Mouse (Mus musculus) kidney, adult 2 months (tissue): ENCODE results near the gene Rab2b. TPM values are rescaled to one million over a fixed set of nuclear protein-coding genes. Genes with fewer than 3 reads are reported as not detected.
A peak's percentile ranks its signal among the peaks of the same experiment; 100 is the strongest.

ENCODE experiments used
- DNase-seq: peaks from one replicate; pipeline ENCODE4 v3.0.0; 2021
- H3K27ac ChIP-seq: fragments of 200-500 bp; 2 replicates; pipeline ENCODE4 v1.5.1; 2012; ENCODE audit warnings: low read depth, low read length, control low read depth, inconsistent platforms; ENCODE audit not compliant: insufficient read depth
- H3K27me3 ChIP-seq: fragments of 200-500 bp; replicated peaks from 2 replicates; pipeline ENCODE4 v1.6.1; 2012; ENCODE audit warnings: mild to moderate bottlenecking, moderate library complexity, low read length, inconsistent platforms; ENCODE audit not compliant: control insufficient read depth, insufficient read depth
- H3K36me3 ChIP-seq: fragments of 200-500 bp; 2 replicates; pipeline ENCODE4 v1.6.1; 2012; ENCODE audit warnings: mild to moderate bottlenecking, moderate library complexity, low read length, inconsistent platforms; ENCODE audit not compliant: control insufficient read depth, insufficient read depth
- H3K4me1 ChIP-seq: fragments of 200-500 bp; 2 replicates; pipeline ENCODE4 v1.6.1; 2011; ENCODE audit warnings: low read length; ENCODE audit not compliant: control insufficient read depth, insufficient read depth
- H3K4me3 ChIP-seq: fragments of 200-500 bp; 2 replicates; pipeline ENCODE4 v1.5.1; 2011; ENCODE audit warnings: mild to moderate bottlenecking, low read depth, low read length, control low read depth; ENCODE audit not compliant: insufficient read depth
- CTCF ChIP-seq: fragments of 200-500 bp; conservative IDR thresholded peaks from 2 replicates; pipeline ENCODE4 v1.5.1; 2011; ENCODE audit warnings: low read depth, mild to moderate bottlenecking, control low read depth, low read length, moderate library complexity, mixed read lengths; ENCODE audit not compliant: insufficient read depth, insufficient read length
- POLR2A ChIP-seq: fragments of 200-500 bp; IDR thresholded peaks from one replicate; pipeline ENCODE4 v1.6.1; 2011; ENCODE audit warnings: low read depth, low read length, control low read depth
- whole genome bisulfite sequencing: fragments of 180-500 bp; shearing (Covaris S2); methylation state at CpG from one replicate; pipeline ENCODE4 v1.1.7; 2018; 5-methylcytosine and 5-hydroxymethylcytosine counted together
- polyA plus RNA-seq: library from polyadenylated mRNA; depleted of rRNA; stranded (reverse); fragments of >200 nt; gene quantifications from 2 replicates; pipeline ENCODE4 v1.2.3, GENCODE M21; 2012

The Rab2b gene
- polyA plus RNA-seq, 1 experiment = 8.4 TPM

- Histone ChIP-seq H3K4me1 (peaks cover 8% of the 10 kb centered on the region), H3K27ac (peak within 1 kb of the TSS; percentile 28), H3K36me3 (no peaks in the 10 kb centered on the region), H3K4me3 (peak within 1 kb of the TSS; percentile 88), H3K27me3 (no peaks in the 10 kb centered on the region)
- under 1% methylated on average over 54 of the region's 54 CpGs for WGBS
- peak; percentile 58 for TF ChIP-seq POLR2A
- TF ChIP-seq CTCF = peak; percentile 72
- peak; percentile 99 for DNase-seq
Observed at GRCm38 (mm10) chr14:52257484-52258213, 21.7 kb downstream of the Rab2b start, which contains the start of gene Chd8. Chd8 (minus strand) TSS chr14:52257780.

GRCm38 (mm10) chr14:52256311-52257175 lies 22.8 kb downstream of the Rab2b start:
- H3K36me3 ChIP-seq = no peaks in the 10 kb centered on the region
- H3K4me3 ChIP-seq = peak overlapping the region; percentile 88
- TF ChIP-seq CTCF = no peak
- no peak for TF ChIP-seq POLR2A
- H3K4me1 ChIP-seq = peaks cover 8% of the 10 kb centered on the region
- peak overlapping the region; percentile 28 for H3K27ac ChIP-seq
- H3K27me3 ChIP-seq = no peaks in the 10 kb centered on the region
- 6% methylated on average over 18 of the region's 18 CpGs for WGBS
- peak; percentile 33 for DNase-seq

- DNase-seq = no peak
- TF ChIP-seq CTCF = no peak
- TF ChIP-seq POLR2A = no peak
- WGBS = 76% methylated on average over 4 of the region's 4 CpGs
- Histone ChIP-seq H3K36me3 (no peaks in the 10 kb centered on the region), H3K4me1 (peaks cover 6% of the 10 kb centered on the region; the same call in 1 of the 2 replicates), H3K27me3 (no peaks in the 10 kb centered on the region), H3K27ac (no peak overlapping the region), H3K4me3 (no peak overlapping the region)
Observed at GRCm38 (mm10) chr14:52246129-52246528, 33.2 kb downstream of the Rab2b start.

- TF ChIP-seq CTCF = no peak
- TF ChIP-seq POLR2A = no peak
- Histone ChIP-seq H3K27me3 (no peaks in the 10 kb centered on the region), H3K36me3 (no peaks in the 10 kb centered on the region), H3K27ac (peak overlapping the region; percentile 26; the same call in 1 of the 2 replicates), H3K4me3 (peak overlapping the region; percentile 90), H3K4me1 (peaks cover 6% of the 10 kb centered on the region; the same call in 1 of the 2 replicates)
- DNase-seq = no peak
- WGBS = 10% methylated on average over 7 of the region's 7 CpGs
Observed at GRCm38 (mm10) chr14:52244690-52245042, 34.7 kb downstream of the Rab2b start.

- TF ChIP-seq POLR2A = no peak
- TF ChIP-seq CTCF = no peak
- Histone ChIP-seq H3K27ac (peak overlapping the region; percentile 26; the same call in 1 of the 2 replicates), H3K4me1 (peaks cover 6% of the 10 kb centered on the region; the same call in 1 of the 2 replicates), H3K4me3 (peak overlapping the region; percentile 90), H3K27me3 (no peaks in the 10 kb centered on the region), H3K36me3 (no peaks in the 10 kb centered on the region)
- DNase-seq = peak; percentile 99
- under 1% methylated on average over 32 of the region's 32 CpGs for WGBS
Observed at GRCm38 (mm10) chr14:52244041-52244689, 35.2 kb downstream of the Rab2b start.

- H3K27ac ChIP-seq = no peak overlapping the region
- no peak for DNase-seq
- no peaks in the 10 kb centered on the region for H3K4me1 ChIP-seq
- WGBS = 94% methylated on average over 1 of the region's 1 CpGs
- no peaks in the 10 kb centered on the region for H3K27me3 ChIP-seq
- H3K36me3 ChIP-seq = peaks cover 11% of the 10 kb centered on the region
- H3K4me3 ChIP-seq = no peak overlapping the region
- TF ChIP-seq CTCF = no peak
- no peak for TF ChIP-seq POLR2A
Observed at GRCm38 (mm10) chr14:52236216-52236615, 43.1 kb downstream of the Rab2b start.
